Mouse (Mus musculus): ENCODE data around the gene Cryba2. TPM values are rescaled to one million over a fixed set of nuclear protein-coding genes. Genes with fewer than 3 reads are reported as not detected.
A peak's percentile ranks its signal among the peaks of the same experiment; 100 is the strongest.

The Cryba2 gene
- total and polyA plus RNA-seq, 3 experiments: 0.16 TPM; not detected in 2

- 3% methylated on average over 66 of the region's 66 CpGs for WGBS
- no peaks in the 10 kb centered on the region for H3K4me1 ChIP-seq (ENCODE audit: control insufficient read depth, insufficient read depth, low read length)
- no peak overlapping the region for H3K9ac ChIP-seq (ENCODE audit: low read depth, low read length)
- peaks cover 9% of the 10 kb centered on the region for H3K27me3 ChIP-seq (ENCODE audit: control insufficient read depth, insufficient read depth, low read length)
- TF ChIP-seq CTCF (IDR thresholded peaks at IDR 0.05) (no peak), EP300 (IDR thresholded peaks at IDR 0.05; ENCODE audit: insufficient read depth, low read depth, low read length) (no peak), POLR2A (IDR thresholded peaks at IDR 0.05; ENCODE audit: insufficient read depth, low read depth, low read length) (no peak)
- H3K79me2 ChIP-seq (replicated peaks; ENCODE audit: control insufficient read depth, insufficient read depth, low read length): no peaks in the 10 kb centered on the region
- DNase-seq: no peak
- H3K36me3 ChIP-seq (ENCODE audit: control insufficient read depth, insufficient read depth, low read length): no peaks in the 10 kb centered on the region
- intact Hi-C loops (cut with DNase I): no loop called here
- no peak overlapping the region for H3K4me3 ChIP-seq
- H3K27ac ChIP-seq: no peak overlapping the region
These were observed 7.7 kb upstream of the Cryba2 start for GRCm38 (mm10) chr1:74900341-74901285.

GRCm38 (mm10) chr1:74898656-74899431, 5.9 kb upstream of the Cryba2 start:
- Histone ChIP-seq H3K9ac (ENCODE audit: low read depth, low read length) (no peak overlapping the region), H3K27me3 (ENCODE audit: control insufficient read depth, insufficient read depth, low read length) (peaks cover 9% of the 10 kb centered on the region)
- 8% methylated on average over 9 of the region's 10 CpGs for WGBS

GRCm38 (mm10) chr1:74897976-74898375, 5.0 kb upstream of the Cryba2 start:
- H3K79me2 ChIP-seq (replicated peaks; ENCODE audit: control insufficient read depth, insufficient read depth, low read length): no peaks in the 10 kb centered on the region
- no peaks in the 10 kb centered on the region for H3K4me1 ChIP-seq (ENCODE audit: control insufficient read depth, insufficient read depth, low read length)
- intact Hi-C loops (cut with DNase I): no loop called here
- 7% methylated on average over 7 of the region's 7 CpGs for WGBS
- no peak for DNase-seq
- H3K4me3 ChIP-seq: no peak overlapping the region
- no peaks in the 10 kb centered on the region for H3K36me3 ChIP-seq (ENCODE audit: control insufficient read depth, insufficient read depth, low read length)
- no peak overlapping the region for H3K27ac ChIP-seq
- H3K27me3 ChIP-seq (ENCODE audit: control insufficient read depth, insufficient read depth, low read length): peaks cover 11% of the 10 kb centered on the region
- no peak overlapping the region for H3K9ac ChIP-seq (ENCODE audit: low read depth, low read length)
- TF ChIP-seq POLR2A (IDR thresholded peaks at IDR 0.05; ENCODE audit: insufficient read depth, low read depth, low read length) (no peak), CTCF (IDR thresholded peaks at IDR 0.05) (no peak), EP300 (IDR thresholded peaks at IDR 0.05; ENCODE audit: insufficient read depth, low read depth, low read length) (no peak)

More at GRCm38 (mm10) chr1:74898656-74899431, 5.9 kb upstream of the Cryba2 start:
- Histone ChIP-seq H3K36me3 (ENCODE audit: control insufficient read depth, insufficient read depth, low read length) (no peaks in the 10 kb centered on the region), H3K4me3 (no peak overlapping the region), H3K79me2 (replicated peaks; ENCODE audit: control insufficient read depth, insufficient read depth, low read length) (no peaks in the 10 kb centered on the region), H3K27ac (no peak overlapping the region), H3K4me1 (ENCODE audit: control insufficient read depth, insufficient read depth, low read length) (no peaks in the 10 kb centered on the region)
- intact Hi-C loops (cut with DNase I): no loop called here
- no peak for TF ChIP-seq CTCF (IDR thresholded peaks at IDR 0.05)
- TF ChIP-seq POLR2A (IDR thresholded peaks at IDR 0.05; ENCODE audit: insufficient read depth, low read depth, low read length): no peak
- no peak for TF ChIP-seq EP300 (IDR thresholded peaks at IDR 0.05; ENCODE audit: insufficient read depth, low read depth, low read length)
- no peak for DNase-seq

GRCm38 (mm10) chr1:74894966-74895365, 2.0 kb upstream of the Cryba2 start:
- DNase-seq: peak in 1 of 2 experiments; percentile 53
- TF ChIP-seq CTCF (IDR thresholded peaks at IDR 0.05) (peak; percentile 67), EP300 (IDR thresholded peaks at IDR 0.05; ENCODE audit: insufficient read depth, low read depth, low read length) (no peak)
- Histone ChIP-seq H3K4me1 (ENCODE audit: control insufficient read depth, insufficient read depth, low read length) (no peaks in the 10 kb centered on the region), H3K27ac (no peak overlapping the region), H3K36me3 (ENCODE audit: control insufficient read depth, insufficient read depth, low read length) (no peaks in the 10 kb centered on the region), H3K9ac (ENCODE audit: low read depth, low read length) (no peak overlapping the region), H3K4me3 (no peak overlapping the region), H3K27me3 (ENCODE audit: control insufficient read depth, insufficient read depth, low read length) (peaks cover 2% of the 10 kb centered on the region), H3K79me2 (replicated peaks; ENCODE audit: control insufficient read depth, insufficient read depth, low read length) (no peaks in the 10 kb centered on the region)
- 22% methylated on average over 4 of the region's 4 CpGs for WGBS
- intact Hi-C loops (cut with DNase I): no loop called here

GRCm38 (mm10) chr1:74892351-74893133, 401 bp downstream of the Cryba2 start:
- no peak for DNase-seq
- H3K27me3 ChIP-seq (ENCODE audit: control insufficient read depth, insufficient read depth, low read length): peaks cover 2% of the 10 kb centered on the region; the same call in 1 of the 2 replicates
- 3% methylated on average over 39 of the region's 39 CpGs for WGBS
- intact Hi-C loops (cut with DNase I): no loop called here
- no peaks in the 10 kb centered on the region for H3K36me3 ChIP-seq (ENCODE audit: control insufficient read depth, insufficient read depth, low read length)
- no peak overlapping the region for H3K27ac ChIP-seq
- no peak overlapping the region for H3K4me3 ChIP-seq
- no peaks in the 10 kb centered on the region for H3K4me1 ChIP-seq (ENCODE audit: control insufficient read depth, insufficient read depth, low read length)
- H3K79me2 ChIP-seq (replicated peaks; ENCODE audit: control insufficient read depth, insufficient read depth, low read length): no peaks in the 10 kb centered on the region
- no peak overlapping the region for H3K9ac ChIP-seq (ENCODE audit: low read depth, low read length)
- no peak for TF ChIP-seq CTCF (IDR thresholded peaks at IDR 0.05)
- no peak for TF ChIP-seq POLR2A (IDR thresholded peaks at IDR 0.05; ENCODE audit: insufficient read depth, low read depth, low read length)
- no peak for TF ChIP-seq EP300 (IDR thresholded peaks at IDR 0.05; ENCODE audit: insufficient read depth, low read depth, low read length)

Measured in heart, adult 2 months (tissue).